Mouse (Mus musculus) G1E-ER4 (cell line): ENCODE measurements around the gene Samd15. TPM values are rescaled to one million over a fixed set of nuclear protein-coding genes. Genes with fewer than 3 reads are reported as not detected.

ENCODE experiments used
- GATA1 ChIP-seq: IDR thresholded peaks from one replicate; pipeline ENCODE4 v1.8.0; 2012; ENCODE audit warnings: low read length, inconsistent platforms
- polyA plus RNA-seq: library from polyadenylated mRNA; stranded (reverse); fragments of >175 nt; gene quantifications from 2 replicates; pipeline ENCODE4 v1.2.3, GENCODE M21; 2012

The Samd15 gene
- polyA plus RNA-seq = 0.33 TPM in 1 of 2 replicates, not detected in the other

DNA sequence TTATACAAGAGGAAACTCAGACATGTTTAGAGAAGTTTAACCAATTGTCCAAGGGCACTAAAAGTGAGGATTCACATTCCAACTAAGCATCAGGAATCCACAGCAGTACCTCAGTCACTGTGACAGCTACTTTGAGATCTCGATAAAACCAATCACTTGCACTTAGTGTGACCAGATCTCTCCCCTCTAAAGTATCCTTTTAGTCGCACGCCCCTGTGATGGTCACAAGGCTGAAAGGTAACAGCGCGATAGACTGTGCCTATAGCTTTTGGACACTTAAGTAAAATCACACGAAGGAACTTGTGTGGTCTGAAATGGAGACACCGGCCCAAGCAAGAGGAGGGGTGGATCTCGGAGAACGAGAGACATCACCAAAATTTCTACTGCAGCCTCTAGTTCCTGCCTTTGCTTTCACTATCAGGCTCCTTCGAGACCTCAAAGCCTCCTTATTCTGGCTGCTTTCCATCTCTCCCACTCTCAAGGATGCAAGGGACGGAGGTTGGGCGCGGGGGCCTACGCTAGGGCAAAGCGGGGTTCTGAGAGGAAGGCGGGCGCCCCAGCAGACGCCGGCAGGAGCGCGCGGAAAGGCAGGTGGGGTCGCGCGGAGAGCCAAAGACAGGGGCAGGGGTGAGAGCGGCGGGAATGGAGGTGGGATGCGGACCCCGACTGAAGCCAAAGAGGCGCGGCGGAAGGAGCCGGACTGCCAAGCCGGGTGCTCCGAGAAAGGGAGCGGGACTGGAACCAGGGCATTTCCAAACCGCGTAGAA lies at the start of gene Samd15:
Gene Samd15, plus strand, starts transcription at position 518 of the 767 bp plus-strand sequence.
- no peak for TF ChIP-seq GATA1

DNA sequence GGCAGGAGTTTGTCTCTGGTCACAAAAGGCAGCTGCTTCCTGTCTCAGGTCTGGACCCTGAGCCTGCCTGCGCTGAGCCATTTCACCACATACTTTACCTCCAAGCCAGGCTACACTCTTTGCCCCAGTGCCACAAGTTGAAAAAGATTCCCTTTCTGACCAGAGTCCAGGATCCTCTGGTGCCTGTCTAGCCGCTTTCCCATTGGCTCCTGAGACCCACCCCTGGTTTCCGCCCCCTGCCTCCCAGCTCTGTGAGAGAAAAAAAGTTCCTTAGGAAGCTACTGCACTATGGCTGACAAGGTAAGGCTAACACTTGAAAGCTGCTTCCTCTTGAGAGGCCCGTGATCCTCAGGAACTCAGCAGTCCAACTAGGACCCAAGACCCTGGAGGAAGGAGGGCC lies 42.2 kb upstream of the Samd15 start:
- TF ChIP-seq GATA1 = no peak

GRCm38 (mm10) chr12:87158099-87158498 lies 41.4 kb upstream of the Samd15 start:
- TF ChIP-seq GATA1 = no peak

GRCm38 (mm10) chr12:87160310-87160709 lies 39.2 kb upstream of the Samd15 start:
- no peak for TF ChIP-seq GATA1

GRCm38 (mm10) chr12:87160815-87161214 lies 38.7 kb upstream of the Samd15 start:
- no peak for TF ChIP-seq GATA1

DNA sequence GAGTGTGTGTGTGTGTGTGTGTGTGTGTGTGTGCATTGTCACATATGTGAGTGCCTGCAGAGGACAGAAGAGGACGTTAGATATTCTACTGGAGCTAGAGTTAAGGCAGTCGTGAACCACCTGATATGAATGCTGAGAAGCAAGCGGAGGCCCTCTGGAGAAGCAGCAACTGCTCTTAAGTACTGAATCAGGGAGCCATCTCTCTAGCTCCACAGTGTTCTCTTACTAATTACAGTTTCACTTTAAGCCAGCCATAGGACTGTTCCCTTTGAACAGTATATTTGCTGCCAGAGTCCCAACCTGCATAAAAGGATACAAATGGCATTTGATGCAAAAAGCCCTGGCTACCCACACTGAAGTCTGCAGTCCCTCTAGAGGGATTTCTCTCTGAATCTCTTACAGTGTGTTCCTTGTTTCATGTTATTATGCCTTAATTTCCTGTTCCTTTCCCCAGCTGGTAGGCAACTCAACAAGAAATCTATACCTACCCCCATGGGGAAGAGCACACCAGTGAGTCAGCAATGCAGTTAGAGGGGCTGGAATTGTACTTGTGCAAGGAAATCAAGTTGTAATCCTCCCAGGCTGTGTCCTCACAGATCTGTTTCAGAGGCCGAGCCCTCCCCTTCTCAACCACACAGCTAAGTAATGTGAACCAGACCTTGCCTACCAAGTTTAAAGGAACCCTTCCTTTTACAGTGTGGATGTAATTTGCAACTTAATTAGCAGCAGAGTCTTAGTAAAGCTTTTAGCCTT lies 24.2 kb upstream of the Samd15 start:
- no peak for TF ChIP-seq GATA1

GRCm38 (mm10) chr12:87177631-87178030 lies 21.9 kb upstream of the Samd15 start:
- TF ChIP-seq GATA1 = no peak

DNA sequence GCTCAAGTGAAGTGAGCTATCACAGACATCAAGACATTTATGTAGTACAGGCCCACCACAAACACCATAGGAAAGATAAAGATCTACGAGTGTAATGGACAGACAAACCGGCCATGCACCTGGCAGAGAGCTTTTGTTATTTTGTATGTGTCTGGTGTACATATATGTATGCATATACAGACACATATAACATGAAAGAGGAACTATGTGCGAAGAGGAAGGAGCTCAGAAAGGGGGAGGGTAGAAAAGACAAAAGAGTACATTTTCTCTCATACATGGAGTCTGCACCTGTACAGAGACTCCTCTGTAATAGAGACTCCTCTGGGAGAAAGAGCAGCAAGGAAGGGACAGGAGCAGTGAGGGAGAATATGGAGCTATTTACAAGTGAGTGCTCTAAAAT lies 6.5 kb upstream of the Samd15 start:
- no peak for TF ChIP-seq GATA1

GRCm38 (mm10) chr12:87195069-87195468 lies 4.5 kb upstream of the Samd15 start:
- no peak for TF ChIP-seq GATA1

DNA sequence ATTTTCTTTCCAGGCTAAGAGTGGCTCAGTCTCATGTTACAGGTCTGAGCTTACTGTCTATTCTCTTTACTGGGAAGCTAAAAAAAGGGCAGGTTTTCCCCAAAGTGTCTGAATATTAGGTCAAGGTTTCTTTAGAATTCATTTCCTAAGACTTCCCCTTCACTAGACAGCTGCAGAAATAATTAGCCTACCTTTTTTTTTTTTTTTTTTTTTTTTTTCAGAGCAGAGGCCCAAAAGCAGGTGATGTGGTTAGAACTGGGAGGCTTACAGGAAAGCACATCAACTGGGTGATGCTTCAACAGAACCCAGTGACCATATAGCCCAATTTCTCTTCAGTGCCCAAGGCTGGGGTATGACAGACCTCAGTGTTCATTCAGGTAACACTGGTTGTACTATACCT lies 3.2 kb upstream of the Samd15 start:
- no peak for TF ChIP-seq GATA1

DNA sequence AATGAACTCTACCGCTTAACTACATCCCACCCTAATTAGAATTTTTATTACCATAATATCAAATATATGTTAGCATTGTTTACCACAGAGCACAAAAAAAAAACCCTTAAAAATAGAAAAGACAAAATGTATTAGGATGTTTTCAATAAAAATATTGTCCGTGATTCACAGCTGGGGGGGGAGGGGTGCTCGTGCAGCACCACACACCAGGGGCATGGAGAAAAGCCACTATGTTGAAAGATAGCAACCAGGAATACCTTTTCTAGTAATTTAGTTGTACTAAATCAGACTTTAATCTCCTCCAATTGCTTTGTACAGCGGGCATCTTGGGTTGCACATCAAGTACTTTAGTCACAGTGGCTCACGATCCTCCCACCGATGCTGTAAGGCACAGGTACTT lies 731 bp upstream of the Samd15 start:
- TF ChIP-seq GATA1 = no peak

GRCm38 (mm10) chr12:87199973-87200586 lies 557 bp downstream of the Samd15 start, which contains the start of gene Tmed8:
TSS of gene Tmed8 (minus strand) at chr12:87200454.
- no peak for TF ChIP-seq GATA1

DNA sequence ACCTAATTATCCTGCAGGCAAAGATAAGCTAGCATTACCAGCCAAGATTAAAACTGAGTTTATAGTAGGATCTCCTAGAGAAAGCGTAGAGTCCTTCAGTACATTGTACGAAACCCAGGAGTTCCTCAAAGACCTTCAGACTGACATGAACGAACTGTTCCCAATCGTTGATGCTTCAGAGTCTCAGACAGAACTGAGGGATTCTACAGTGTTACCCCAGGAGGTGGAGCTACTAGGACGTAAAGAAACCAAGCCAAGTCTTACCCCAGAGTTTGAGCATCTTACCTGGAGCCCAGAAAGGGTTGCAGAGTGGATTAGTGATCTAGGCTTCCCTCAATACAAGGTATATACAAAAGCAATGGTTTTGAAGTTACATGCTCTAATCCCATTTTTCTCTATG lies 2.2 kb downstream of the Samd15 start:
- no peak for TF ChIP-seq GATA1

DNA sequence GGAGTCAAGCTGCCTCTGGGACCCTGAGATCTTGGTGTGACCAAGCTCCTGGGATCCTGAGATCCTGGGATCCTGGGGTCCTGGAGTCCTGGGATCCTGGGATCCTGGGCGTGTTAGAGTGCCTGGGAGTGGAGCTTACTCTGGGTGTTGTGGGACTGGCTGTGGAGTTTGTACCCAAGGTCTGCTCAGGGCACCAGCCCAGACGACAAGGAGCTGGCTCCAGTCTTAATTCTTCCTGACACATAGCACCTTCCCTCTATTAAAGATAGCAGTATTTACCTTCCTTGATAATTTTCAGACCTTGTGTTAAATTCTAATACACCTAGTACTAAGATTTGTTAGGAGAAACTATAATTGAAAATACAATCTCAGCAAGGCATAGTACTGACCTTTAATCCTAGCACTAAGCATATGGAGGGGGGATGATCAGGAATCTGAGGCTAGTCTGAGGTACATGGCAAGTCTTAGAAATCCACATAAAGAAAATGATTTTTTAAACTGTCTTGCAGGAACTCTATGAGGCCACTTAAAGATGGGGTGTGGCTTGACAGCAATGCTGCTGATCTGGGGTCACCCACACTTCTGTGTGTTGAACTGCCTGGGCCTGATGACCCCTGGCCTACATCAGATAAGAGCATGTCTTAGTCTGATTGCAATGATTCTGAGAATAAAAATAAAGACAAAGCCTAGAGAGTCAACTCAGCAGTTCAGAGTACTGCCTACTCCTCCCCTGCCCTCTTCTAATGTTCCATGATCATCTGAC lies 13.5 kb downstream of the Samd15 start:
- TF ChIP-seq GATA1 = no peak

GRCm38 (mm10) chr12:87216053-87216452 lies 16.5 kb downstream of the Samd15 start:
- TF ChIP-seq GATA1 = no peak

DNA sequence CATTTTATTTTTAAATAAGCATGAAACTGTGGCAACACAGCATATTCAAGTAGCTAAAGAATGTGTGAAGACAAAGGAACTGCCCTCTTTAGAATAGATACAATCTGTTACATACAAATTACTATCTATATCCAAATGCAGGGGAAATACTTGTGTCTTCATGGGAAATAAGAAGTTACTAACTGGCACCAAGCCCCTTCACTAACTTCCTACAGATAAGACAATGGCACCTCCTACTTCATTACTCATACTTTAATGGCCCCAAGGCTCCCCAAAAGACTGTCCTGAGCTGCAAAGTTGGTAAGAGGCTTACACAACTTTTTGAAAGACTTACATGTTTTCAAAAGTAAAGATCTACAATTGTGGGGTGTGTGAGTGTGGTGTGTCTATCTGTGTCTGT lies 18.1 kb downstream of the Samd15 start:
- no peak for TF ChIP-seq GATA1
